Mouse (Mus musculus): ENCODE measurements at regions not wholly inside any gene's neighbourhood (a gene's known extent, or its start where the extent isn't known, plus 50 kb on each side); places are given as distances from the start of the nearest gene placed in this dataset.
"Not testable (repeated sequence)": the region's sequence is repeated elsewhere in the genome, so short reads cannot be mapped to it uniquely, and the experiment has no call there.

- not testable (repeated sequence) for ATAC-seq (replicated peaks; ENCODE audit: poor library complexity, severe bottlenecking)
Measured at GRCm38 (mm10) chr7:29639591-29639990, 87.2 kb downstream of the Catsperg2 start.

GRCm38 (mm10) chr7:29602356-29602755, 83.9 kb upstream of the Sipa1l3 start:
- no peak for ATAC-seq (replicated peaks; ENCODE audit: poor library complexity, severe bottlenecking)

GRCm38 (mm10) chr7:29601337-29601736, 82.9 kb upstream of the Sipa1l3 start:
- no peak for ATAC-seq (replicated peaks; ENCODE audit: poor library complexity, severe bottlenecking)

- ATAC-seq (replicated peaks; ENCODE audit: poor library complexity, severe bottlenecking), result not testable (repeated sequence)
Measured at GRCm38 (mm10) chr7:29597291-29597690, 78.8 kb upstream of the Sipa1l3 start.

GRCm38 (mm10) chr7:29578128-29578527, 59.7 kb upstream of the Sipa1l3 start:
- ATAC-seq (replicated peaks; ENCODE audit: poor library complexity, severe bottlenecking), result no peak

- peak; percentile 42 for ATAC-seq (replicated peaks; ENCODE audit: poor library complexity, severe bottlenecking)
Measured at GRCm38 (mm10) chr7:29575606-29576005, 57.2 kb upstream of the Sipa1l3 start.
